Mouse (Mus musculus): ENCODE data around the gene Gna15.

DNA sequence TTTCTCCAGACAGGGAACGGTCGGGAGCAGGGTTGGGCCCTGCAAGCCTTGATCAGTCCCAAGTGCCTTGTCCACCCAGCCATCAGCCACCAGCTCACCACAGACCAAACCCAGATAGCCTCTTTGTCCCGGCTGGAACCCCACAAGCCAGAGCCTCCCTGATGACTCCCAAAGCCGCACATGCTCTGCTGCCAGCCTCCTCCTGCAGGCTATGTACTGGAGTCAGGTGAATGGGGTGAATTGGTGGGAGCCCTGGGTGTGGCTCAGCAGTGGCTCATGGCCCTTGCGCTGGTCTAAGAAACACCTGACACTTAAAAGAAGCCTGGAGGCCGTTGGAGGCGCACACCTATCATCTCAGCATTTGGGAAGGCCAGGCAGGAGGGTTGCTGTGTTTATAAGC is 61.1 kb downstream of the Gna15 start:
- TF ChIP-seq TCF12 (IDR thresholded peaks at IDR 0.05; ENCODE audit: insufficient read depth, poor library complexity, severe bottlenecking) (no peak), POLR2AphosphoS2 (IDR thresholded peaks at IDR 0.05; ENCODE audit: insufficient read length, low read depth) (no peak), POLR2A (IDR thresholded peaks at IDR 0.05; ENCODE audit: insufficient read length, low read depth) (no peak), MAX (IDR thresholded peaks at IDR 0.05; ENCODE audit: low read depth) (no peak), TCF3 (IDR thresholded peaks at IDR 0.05; ENCODE audit: insufficient read length, low read depth) (no peak), SRF (IDR thresholded peaks at IDR 0.05; ENCODE audit: control insufficient read depth, insufficient read length, low read depth) (no peak), MYOG (IDR thresholded peaks at IDR 0.05; ENCODE audit: control insufficient read depth in 1 of 3, insufficient read depth in 1 of 3, insufficient read length in 2 of 3, low read depth in 2 of 3) (no peak), USF1 (IDR thresholded peaks at IDR 0.05; ENCODE audit: low read depth) (no peak)

Measured in myocyte (in vitro differentiated cells).